Mouse (Mus musculus) midbrain, embryonic 16.5 days (tissue): ENCODE measurements around the gene Hbp1. TPM values are rescaled to one million over a fixed set of nuclear protein-coding genes. Genes with fewer than 3 reads are reported as not detected.

Experiments
- ATAC-seq: fragments of 200-750 bp; cut with Nextera tagmentation; 2 replicates; pipeline ENCODE4 v1.8.0; 2017; ENCODE audit warnings: moderate TSS enrichment
- H3K27ac ChIP-seq: fragments of 300-500 bp; sonication (generic); 2 replicates; pipeline ENCODE4 v1.5.1; 2014; ENCODE audit warnings: mild to moderate bottlenecking, low read length, mixed read lengths
- H3K27me3 ChIP-seq: fragments of 300-500 bp; sonication (generic); 2 replicates; pipeline ENCODE4 v1.6.1; 2014; ENCODE audit warnings: low read depth, low read length, mixed read lengths; ENCODE audit not compliant: control insufficient read depth, insufficient read depth
- H3K36me3 ChIP-seq: fragments of 300-500 bp; sonication (generic); 2 replicates; pipeline ENCODE4 v1.6.1; 2014; ENCODE audit warnings: mild to moderate bottlenecking, low read length, moderate library complexity, mixed read lengths; ENCODE audit not compliant: control insufficient read depth, insufficient read depth
- H3K4me1 ChIP-seq: fragments of 300-500 bp; sonication (generic); 2 replicates; pipeline ENCODE4 v1.6.1; 2014; ENCODE audit warnings: mild to moderate bottlenecking, low read length, mixed read lengths; ENCODE audit not compliant: control insufficient read depth, insufficient read depth
- H3K4me2 ChIP-seq: fragments of 300-500 bp; sonication (generic); 2 replicates; pipeline ENCODE4 v1.6.1; 2014; ENCODE audit warnings: mild to moderate bottlenecking, low read length, mixed read lengths
- H3K4me3 ChIP-seq: fragments of 300-500 bp; sonication (generic); 2 replicates; pipeline ENCODE4 v1.5.1; 2014; ENCODE audit warnings: low read depth, mild to moderate bottlenecking, low read length, moderate library complexity, mixed read lengths
- H3K9ac ChIP-seq: fragments of 300-500 bp; sonication (generic); 2 replicates; pipeline ENCODE4 v1.6.1; 2014; ENCODE audit warnings: low read depth, low read length, mixed read lengths
- H3K9me3 ChIP-seq: fragments of 300-500 bp; sonication (generic); replicated peaks from 2 replicates; pipeline ENCODE4 v1.6.1; 2014; ENCODE audit warnings: mild to moderate bottlenecking, low read length, mixed read lengths; ENCODE audit not compliant: control insufficient read depth, poor library complexity, severe bottlenecking
- WGBS: fragments of 180-500 bp; shearing (Covaris S2); extraction: QIAGEN DNeasy Blood & Tissue Kit; methylation state at CpG from one replicate; pipeline ENCODE4 v1.1.7; 2014; 5-methylcytosine and 5-hydroxymethylcytosine counted together
- polyA plus RNA-seq: library from polyadenylated mRNA; unstranded; fragments of >200 nt; fragmentation: Nextera tagmentation; extraction: Ambion mirVana; gene quantifications from 2 replicates; pipeline ENCODE4 v1.2.1, GENCODE M21; 2015

Gene Hbp1
- polyA plus RNA-seq, 1 experiment from 2014 or later = 39.8 TPM

GRCm38 (mm10) chr12:31905696-31906551 lies 44.4 kb downstream of the Hbp1 start:
- H3K4me1 ChIP-seq = peaks cover 21% of the 10 kb centered on the region
- no peaks in the 10 kb centered on the region for H3K9me3 ChIP-seq
- peak overlapping the region; percentile 30; the same call in 1 of the 2 replicates for H3K9ac ChIP-seq
- no peak overlapping the region for H3K4me3 ChIP-seq
- ATAC-seq = peak; percentile 97
- WGBS = 18% methylated on average over 6 of the region's 6 CpGs
- H3K27me3 ChIP-seq = no peaks in the 10 kb centered on the region
- H3K4me2 ChIP-seq = peak overlapping the region; percentile 12; the same call in 1 of the 2 replicates
- H3K36me3 ChIP-seq = no peaks in the 10 kb centered on the region
- H3K27ac ChIP-seq = peak overlapping the region; percentile 76

- H3K36me3 ChIP-seq = no peaks in the 10 kb centered on the region
- H3K4me3 ChIP-seq = no peak overlapping the region
- peaks cover 30% of the 10 kb centered on the region for H3K4me1 ChIP-seq
- no peaks in the 10 kb centered on the region for H3K27me3 ChIP-seq
- 78% methylated on average over 4 of the region's 4 CpGs for WGBS
- H3K9me3 ChIP-seq = no peaks in the 10 kb centered on the region
- no peak for ATAC-seq
- H3K9ac ChIP-seq = no peak overlapping the region
- H3K4me2 ChIP-seq = no peak overlapping the region
- H3K27ac ChIP-seq = no peak overlapping the region
Observed at GRCm38 (mm10) chr12:31900391-31900914, 49.9 kb downstream of the Hbp1 start.

GRCm38 (mm10) chr12:31897456-31897855 lies 52.9 kb downstream of the Hbp1 start:
- no peaks in the 10 kb centered on the region for H3K36me3 ChIP-seq
- no peaks in the 10 kb centered on the region for H3K9me3 ChIP-seq
- H3K4me1 ChIP-seq = peaks cover 27% of the 10 kb centered on the region
- no peak overlapping the region for H3K9ac ChIP-seq
- H3K27me3 ChIP-seq = no peaks in the 10 kb centered on the region
- 51% methylated on average over 7 of the region's 7 CpGs for WGBS
- H3K27ac ChIP-seq = peak overlapping the region; percentile 69; the same call in 1 of the 2 replicates
- no peak; the same call in 1 of the 2 replicates for ATAC-seq
- no peak overlapping the region for H3K4me2 ChIP-seq
- H3K4me3 ChIP-seq = no peak overlapping the region

GRCm38 (mm10) chr12:31896986-31897385 lies 53.3 kb downstream of the Hbp1 start:
- 18% methylated on average over 8 of the region's 8 CpGs for WGBS
- Histone ChIP-seq H3K27ac (peak overlapping the region; percentile 69; the same call in 1 of the 2 replicates), H3K4me2 (no peak overlapping the region), H3K4me3 (no peak overlapping the region), H3K9ac (no peak overlapping the region), H3K4me1 (peaks cover 27% of the 10 kb centered on the region), H3K27me3 (no peaks in the 10 kb centered on the region), H3K36me3 (no peaks in the 10 kb centered on the region), H3K9me3 (no peaks in the 10 kb centered on the region)
- ATAC-seq = peak; percentile 61

- no peaks in the 10 kb centered on the region for H3K9me3 ChIP-seq
- no peak overlapping the region for H3K9ac ChIP-seq
- H3K4me3 ChIP-seq = no peak overlapping the region
- no peaks in the 10 kb centered on the region for H3K36me3 ChIP-seq
- H3K4me1 ChIP-seq = peaks cover 27% of the 10 kb centered on the region
- H3K27me3 ChIP-seq = no peaks in the 10 kb centered on the region
- H3K4me2 ChIP-seq = no peak overlapping the region
- H3K27ac ChIP-seq = no peak overlapping the region
- peak; percentile 14 for ATAC-seq
- WGBS = 16% methylated on average over 5 of the region's 5 CpGs
Observed at GRCm38 (mm10) chr12:31896295-31896694, 54.0 kb downstream of the Hbp1 start.

GRCm38 (mm10) chr12:31895888-31896287 lies 54.4 kb downstream of the Hbp1 start:
- Histone ChIP-seq H3K9ac (no peak overlapping the region), H3K4me3 (no peak overlapping the region), H3K4me1 (peaks cover 27% of the 10 kb centered on the region), H3K27ac (peak overlapping the region; percentile 23; the same call in 1 of the 2 replicates), H3K4me2 (no peak overlapping the region), H3K9me3 (no peaks in the 10 kb centered on the region), H3K27me3 (no peaks in the 10 kb centered on the region), H3K36me3 (no peaks in the 10 kb centered on the region)
- peak; percentile 78 for ATAC-seq
- 4% methylated on average over 2 of the region's 2 CpGs for WGBS

- 26% methylated on average over 8 of the region's 8 CpGs for WGBS
- Histone ChIP-seq H3K9me3 (no peaks in the 10 kb centered on the region), H3K27ac (peak overlapping the region; percentile 47; the same call in 1 of the 2 replicates), H3K27me3 (no peaks in the 10 kb centered on the region), H3K9ac (no peak overlapping the region), H3K4me2 (no peak overlapping the region), H3K36me3 (no peaks in the 10 kb centered on the region), H3K4me1 (peaks cover 28% of the 10 kb centered on the region), H3K4me3 (no peak overlapping the region)
- peak; percentile 66; the same call in 1 of the 2 replicates for ATAC-seq
Observed at GRCm38 (mm10) chr12:31895095-31895734, 55.1 kb downstream of the Hbp1 start.

- WGBS = 92% methylated on average over 7 of the region's 7 CpGs
- no peak for ATAC-seq
Observed at GRCm38 (mm10) chr12:31892771-31893170, 57.6 kb downstream of the Hbp1 start.

GRCm38 (mm10) chr12:31892079-31892478 lies 58.3 kb downstream of the Hbp1 start:
- no peak overlapping the region for H3K27ac ChIP-seq
- H3K4me1 ChIP-seq = peaks cover 26% of the 10 kb centered on the region
- H3K9me3 ChIP-seq = no peaks in the 10 kb centered on the region
- no peak overlapping the region for H3K4me3 ChIP-seq
- no peaks in the 10 kb centered on the region for H3K36me3 ChIP-seq
- no peaks in the 10 kb centered on the region for H3K27me3 ChIP-seq
- ATAC-seq = no peak
- no peak overlapping the region for H3K4me2 ChIP-seq
- no peak overlapping the region for H3K9ac ChIP-seq

More at GRCm38 (mm10) chr12:31892771-31893170, 57.6 kb downstream of the Hbp1 start:
- H3K9ac ChIP-seq = no peak overlapping the region
- H3K27me3 ChIP-seq = no peaks in the 10 kb centered on the region
- H3K36me3 ChIP-seq = no peaks in the 10 kb centered on the region
- no peak overlapping the region for H3K4me3 ChIP-seq
- no peak overlapping the region for H3K4me2 ChIP-seq
- H3K9me3 ChIP-seq = no peaks in the 10 kb centered on the region
- H3K4me1 ChIP-seq = peaks cover 32% of the 10 kb centered on the region
- H3K27ac ChIP-seq = no peak overlapping the region
